Mouse (Mus musculus): Measurements from ENCODE around the gene Ppbp. TPM values are rescaled to one million over a fixed set of nuclear protein-coding genes. Genes with fewer than 3 reads are reported as not detected.

The Ppbp gene
- polyA plus RNA-seq, 1 experiment, result 1.5 TPM

DNA sequence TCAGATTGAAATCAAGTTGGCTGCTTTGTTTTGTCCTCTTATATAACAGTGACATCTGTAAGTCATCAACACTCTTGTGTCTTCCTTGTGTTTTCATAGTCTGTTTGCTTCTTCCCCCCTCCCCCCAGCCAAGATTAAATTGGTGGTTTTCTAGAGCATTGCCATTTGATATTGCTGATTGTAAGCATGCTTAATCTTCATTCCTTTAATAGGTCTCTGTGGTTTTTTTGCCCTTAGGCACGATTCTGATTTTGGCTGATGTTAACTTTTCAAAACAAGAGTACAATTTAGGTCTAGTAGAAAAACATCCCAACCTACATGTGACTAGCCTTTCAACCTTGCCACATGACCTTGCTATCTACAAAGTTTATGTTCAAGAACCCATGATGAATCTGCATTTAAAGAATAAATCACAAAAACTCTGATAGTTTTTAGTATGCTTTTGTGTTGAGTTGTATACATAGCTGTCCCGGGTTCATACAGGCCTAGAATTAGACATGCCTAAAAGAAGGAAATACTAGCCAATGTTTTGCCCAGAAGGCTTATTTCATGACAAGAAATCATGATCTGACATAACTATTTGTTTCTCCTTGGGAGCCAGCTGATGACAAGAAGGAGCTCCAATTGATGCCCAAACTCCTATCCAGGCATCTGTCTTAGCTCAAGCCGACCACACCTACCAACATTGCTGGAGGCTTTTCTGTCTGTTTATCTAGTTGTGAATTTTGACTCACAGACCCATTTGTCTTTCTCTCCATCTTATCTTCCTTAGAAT lies 39.0 kb downstream of the Ppbp start:
- DNase-seq, result no peak
- Histone ChIP-seq H3K36me3 (ENCODE audit: control insufficient read depth, insufficient read depth, low read length) (no peaks in the 10 kb centered on the region), H3K4me3 (ENCODE audit: insufficient read depth, low read depth, low read length) (no peak overlapping the region), H3K27ac (ENCODE audit: insufficient read depth, low read depth, low read length) (no peak overlapping the region), H3K27me3 (replicated peaks; ENCODE audit: control insufficient read depth, insufficient read depth, low read length) (no peaks in the 10 kb centered on the region), H3K4me1 (ENCODE audit: control insufficient read depth, insufficient read depth, low read length) (no peaks in the 10 kb centered on the region)
- no peak for TF ChIP-seq POLR2A (IDR thresholded peaks at IDR 0.05; ENCODE audit: low read depth, low read length)
- 74% methylated on average over 3 of the region's 3 CpGs for WGBS

Other genes with a start within 250 kb of the Ppbp start
- 21.0 and 21.1 TPM in 2 replicates for gene Afm, start 249.6 kb upstream of the Ppbp start, polyA plus RNA-seq (2012; rRNA removed)
- 1.2 and 1.3 TPM in 2 replicates for gene 5830473C10Rik, start 207.4 kb upstream of the Ppbp start, polyA plus RNA-seq (2012; rRNA removed)
- gene Rassf6, start 127.9 kb upstream of the Ppbp start, polyA plus RNA-seq (2012; rRNA removed), result 10.4 and 11.4 TPM in 2 replicates
- gene Cxcl5, start 9.2 kb upstream of the Ppbp start, polyA plus RNA-seq (2012; rRNA removed), result 0.05 TPM in 1 of 2 replicates, not detected in the other
- gene Pf4, start 3.9 kb downstream of the Ppbp start, polyA plus RNA-seq (2012; rRNA removed), result 8.3 and 9.8 TPM in 2 replicates
- 0.12 TPM in 1 of 2 replicates, not detected in the other for gene Cxcl3, start 17.6 kb downstream of the Ppbp start, polyA plus RNA-seq (2012; rRNA removed)
- not detected in 2 replicates for gene Cxcl15, start 26.0 kb downstream of the Ppbp start, polyA plus RNA-seq (2012; rRNA removed)
- gene Cxcl1, start 122.7 kb downstream of the Ppbp start, polyA plus RNA-seq (2012; rRNA removed), result 0.69 and 1.6 TPM in 2 replicates
- gene Cxcl2, start 135.4 kb downstream of the Ppbp start, polyA plus RNA-seq (2012; rRNA removed), result 0.42 and 1.1 TPM in 2 replicates
- 23.4 and 45.0 TPM in 2 replicates for gene Mthfd2l, start 162.6 kb downstream of the Ppbp start, polyA plus RNA-seq (2012; rRNA removed)